Mouse (Mus musculus) forebrain, embryonic 10.5 days (tissue): Measurements from ENCODE around the gene Glcci1. TPM values are rescaled to one million over a fixed set of nuclear protein-coding genes. Genes with fewer than 3 reads are reported as not detected.

Experiments
- DNase-seq: peaks from one replicate; pipeline ENCODE4 v3.0.0-alpha.2; 2017; ENCODE audit warnings: low spot score; ENCODE audit errors: extremely low spot score
- H3K27ac ChIP-seq: fragments of 300-500 bp; sonication (generic); 2 replicates; pipeline ENCODE4 v1.5.1; 2016; ENCODE audit warnings: mild to moderate bottlenecking
- H3K27me3 ChIP-seq: fragments of 300-500 bp; sonication (generic); 2 replicates; pipeline ENCODE4 v1.6.1; 2016; ENCODE audit warnings: mild to moderate bottlenecking; ENCODE audit not compliant: poor library complexity, severe bottlenecking
- H3K36me3 ChIP-seq: fragments of 300-500 bp; sonication (generic); replicated peaks from 2 replicates; pipeline ENCODE4 v1.6.1; 2016; ENCODE audit warnings: mild to moderate bottlenecking, moderate library complexity
- H3K4me1 ChIP-seq: fragments of 300-500 bp; sonication (generic); 2 replicates; pipeline ENCODE4 v1.6.1; 2016
- H3K4me3 ChIP-seq: fragments of 300-500 bp; sonication (generic); 2 replicates; pipeline ENCODE4 v1.5.1; 2016; ENCODE audit warnings: mild to moderate bottlenecking, moderate library complexity
- H3K9me3 ChIP-seq: fragments of 300-500 bp; sonication (generic); 2 replicates; pipeline ENCODE4 v1.6.1; 2016; ENCODE audit warnings: mild to moderate bottlenecking, moderate library complexity
- WGBS: fragments of 180-500 bp; shearing (Covaris S2); methylation state at CpG from one replicate; pipeline ENCODE4 v1.1.7; 2016; 5-methylcytosine and 5-hydroxymethylcytosine counted together
- polyA plus RNA-seq: library from polyadenylated mRNA; unstranded; fragments of >200 nt; fragmentation: Nextera tagmentation; extraction: Ambion mirVana; gene quantifications from 2 replicates; pipeline ENCODE4 v1.2.1, GENCODE M21; 2016

Glcci1 gene
- polyA plus RNA-seq, 1 experiment from 2014 or later = 5.8 TPM

GRCm38 (mm10) chr6:8645708-8646107 is 136.3 kb downstream of the Glcci1 start:
- DNase-seq = no peak

More at GRCm38 (mm10) chr6:8645708-8646107, 136.3 kb downstream of the Glcci1 start:
- Histone ChIP-seq H3K9me3 (no peaks in the 10 kb centered on the region), H3K4me1 (peaks cover 19% of the 10 kb centered on the region), H3K27ac (no peak overlapping the region), H3K36me3 (no peaks in the 10 kb centered on the region), H3K27me3 (no peaks in the 10 kb centered on the region), H3K4me3 (no peak overlapping the region)
- WGBS = 58% methylated on average over 2 of the region's 2 CpGs
